Comparison of ENCODE assay signal across 7 mouse cellular contexts in the genomic region with DNA sequence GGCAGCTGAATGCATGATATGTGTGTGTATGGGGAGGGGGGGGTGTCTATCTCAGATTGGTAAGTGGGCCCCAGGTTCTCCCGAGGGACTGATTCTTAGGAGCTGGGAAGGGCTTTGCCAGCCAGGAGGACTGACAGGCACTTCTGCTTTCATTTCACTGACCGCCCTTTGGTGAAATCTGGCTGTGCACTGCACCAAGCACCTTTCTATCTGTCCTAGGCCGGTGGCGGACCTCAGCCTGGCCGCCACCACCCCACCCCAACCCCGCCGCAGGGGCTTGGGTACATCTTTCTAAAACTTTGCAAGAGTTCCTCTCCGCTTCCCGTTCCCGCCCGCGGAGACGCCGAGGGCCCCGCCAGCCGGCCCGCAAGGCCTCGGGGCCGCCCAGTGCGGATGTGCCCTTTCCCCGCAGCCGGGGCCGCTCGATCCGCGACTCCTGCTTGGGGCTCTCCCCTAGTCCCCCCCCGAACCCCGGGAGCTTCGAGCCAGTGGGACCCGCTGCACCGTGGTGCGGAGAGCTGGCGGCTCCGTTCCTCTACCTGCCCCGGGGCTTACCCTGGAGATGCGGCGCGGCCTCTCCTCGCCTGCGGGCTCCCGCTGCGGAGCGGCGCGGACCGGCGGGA. TPM values are rescaled to one million over a fixed set of nuclear protein-coding genes. Genes with fewer than 3 reads are reported as not detected.
DNase-seq lines count a peak whose midpoint lies in the region; ATAC-seq and TF ChIP-seq lines count a peak whose summit lies in the region.

No protein-coding gene starts in this region.

- peak; percentile 73 for ATAC-seq in forebrain, embryonic 11.5 days (replicated peaks; ENCODE audit: low FRiP score)
- peak; percentile 51 for ATAC-seq in megakaryocyte, adult 5-6 weeks (ENCODE audit: poor library complexity, severe bottlenecking)

- under 1% methylated on average over 39 of the region's 47 CpGs for WGBS in forebrain, embryonic 11.5 days

- in situ Hi-C loops in ES-E14 (cut with MboI; ENCODE audit: low sequenced_read_pairs in 2 of 2, unreplicated experiment in 2 of 2), result no loop called here

- H3K4me2 ChIP-seq in forebrain, embryonic 11.5 days (ENCODE audit: low read depth, low read length, severe bottlenecking), result peak overlapping the region; percentile 86

- peaks cover 0 to 9% of the 10 kb centered on the region in 2 experiments; a peak in 1 of 4 replicates for H3K4me1 ChIP-seq in ES-E14 (ENCODE audit: control insufficient read depth in 2 of 2, insufficient read depth in 2 of 2, low read length in 2 of 2, poor library complexity in 1 of 2)
- H3K4me1 ChIP-seq in forebrain, embryonic 11.5 days (replicated peaks; ENCODE audit: control insufficient read depth, insufficient read depth, low read length), result no peaks in the 10 kb centered on the region; the same call in 1 of the 2 replicates

- no peaks in the 10 kb centered on the region for H3K9me3 ChIP-seq in ES-E14 (ENCODE audit: control insufficient read depth, insufficient read depth, low read depth, low read length)
- H3K9me3 ChIP-seq in forebrain, embryonic 11.5 days (ENCODE audit: control insufficient read depth, low read length), result no peaks in the 10 kb centered on the region

- DNase-seq in ES-E14 (ENCODE audit: low read depth, low spot score), result no peak
- DNase-seq in adrenal gland, postnatal 4 days (ENCODE audit: low spot score in 2 of 2), result peak; percentile 27 to 28
- DNase-seq in forebrain, embryonic 11.5 days (ENCODE audit: low spot score), result peak; percentile 78
- DNase-seq in heart, postnatal 14 days, result peak; percentile 65 to 70
- DNase-seq in kidney, postnatal 4 days, result peak; percentile 64 to 74
- DNase-seq in right cerebral cortex, postnatal 25 days, result peak; percentile 57

- peak overlapping the region; percentile 88 for H3K9ac ChIP-seq in ES-E14 (ENCODE audit: insufficient read depth, low read depth, low read length, poor library complexity, severe bottlenecking)
- H3K9ac ChIP-seq in forebrain, embryonic 11.5 days (ENCODE audit: low read length), result peak overlapping the region; percentile 95

- H3K27ac ChIP-seq in ES-E14 (ENCODE audit: insufficient read depth, low read depth, low read length, poor library complexity, severe bottlenecking), result no peak overlapping the region
- H3K27ac ChIP-seq in forebrain, embryonic 11.5 days (ENCODE audit: low read depth, low read length), result peak overlapping the region; percentile 77

- peak overlapping the region; percentile 82 to 91 for H3K4me3 ChIP-seq in ES-E14 (ENCODE audit: insufficient read depth in 1 of 2, low read depth in 1 of 2, low read length in 2 of 2, poor library complexity in 1 of 2, severe bottlenecking in 1 of 2)
- H3K4me3 ChIP-seq in forebrain, embryonic 11.5 days (ENCODE audit: low read depth, low read length), result peak overlapping the region; percentile 79

- H3K36me3 ChIP-seq in ES-E14 (ENCODE audit: control insufficient read depth, insufficient read depth, low read length, poor library complexity, severe bottlenecking), result no peaks in the 10 kb centered on the region
- peaks cover 2% of the 10 kb centered on the region; the same call in 1 of the 2 replicates for H3K36me3 ChIP-seq in forebrain, embryonic 11.5 days (ENCODE audit: control insufficient read depth, insufficient read depth, low read length)

- H3K27me3 ChIP-seq in forebrain, embryonic 11.5 days (ENCODE audit: control insufficient read depth, insufficient read depth, low read length), result no peaks in the 10 kb centered on the region

- intact Hi-C loops in heart, postnatal 14 days (cut with DNase I), result loop anchor here (5.0 kb wide), 3 partner anchors 53 to 253 kb away; a partner anchor contains a TSS

TF ChIP-seq in ES-E14, 5 proteins besides CTCF, POLR2A, EP300 and RAD21:
- TF ChIP-seq HCFC1 (IDR thresholded peaks at IDR 0.05; ENCODE audit: borderline replicate concordance, insufficient read depth, low read length) (peak; percentile 45; the same call in 1 of the 2 replicates), CHD2 (IDR thresholded peaks at IDR 0.05; ENCODE audit: low read depth, low read length) (no peak), ZNF384 (IDR thresholded peaks at IDR 0.05; ENCODE audit: low read depth, low read length) (no peak), ZC3H11A (IDR thresholded peaks at IDR 0.05; ENCODE audit: borderline replicate concordance, low read depth, low read length) (no peak), MAFK (IDR thresholded peaks at IDR 0.05; ENCODE audit: insufficient read depth, low read depth, low read length) (no peak)

RNA-seq across cellular contexts. Expression of a gene that starts 0.7 kb away (rescaled TPM):
- 35.0 and 46.4 TPM in 2 replicates for total RNA-seq in ES-E14 (2012; rRNA removed)
- 10 to 100 TPM; 71.3 to 74.6 TPM for total RNA-seq in adrenal gland, postnatal 4 days (2021)
- 14.5 and 14.6 TPM in 2 replicates for polyA plus RNA-seq in forebrain, embryonic 11.5 days (2014; fragmentation: Nextera tagmentation; extraction: Ambion mirVana)
- 10 to 100 TPM; 44.1 to 45.4 TPM for total RNA-seq in heart, postnatal 14 days (2021)
- total RNA-seq in megakaryocyte, adult 5-6 weeks (2015), result 104 and 105 TPM in 2 replicates
- 181 and 183 TPM in 2 replicates for total RNA-seq in megakaryocyte, adult 5-6 weeks (2017)
